Mouse (Mus musculus) heart, postnatal 0 days (tissue): ENCODE data around the gene Tox3.

ENCODE experiments used
- CTCF ChIP-seq: IDR thresholded peaks from 2 replicates; pipeline ENCODE4 v1.5.1; 2016; ENCODE audit warnings: antibody characterized with exemption, control low read depth, low read depth
- EP300 ChIP-seq: IDR thresholded peaks from 2 replicates; pipeline ENCODE4 v1.6.1; 2016; ENCODE audit warnings: antibody characterized with exemption, low read depth

- TF ChIP-seq CTCF (no peak), EP300 (no peak)
These were observed at the start of gene Tox3 for GRCm38 (mm10) chr8:90348178-90348925.
